Mouse (Mus musculus) frontal cortex, postnatal 14 days (tissue): ENCODE data around the gene Usp20.

Experiments used
- DNase-seq, 2 experiments: peaks; one replicate each; pipeline ENCODE4 v3.0.0; 2022; ENCODE audit warnings: low spot score in 2 of 2

Gene Usp20

DNA sequence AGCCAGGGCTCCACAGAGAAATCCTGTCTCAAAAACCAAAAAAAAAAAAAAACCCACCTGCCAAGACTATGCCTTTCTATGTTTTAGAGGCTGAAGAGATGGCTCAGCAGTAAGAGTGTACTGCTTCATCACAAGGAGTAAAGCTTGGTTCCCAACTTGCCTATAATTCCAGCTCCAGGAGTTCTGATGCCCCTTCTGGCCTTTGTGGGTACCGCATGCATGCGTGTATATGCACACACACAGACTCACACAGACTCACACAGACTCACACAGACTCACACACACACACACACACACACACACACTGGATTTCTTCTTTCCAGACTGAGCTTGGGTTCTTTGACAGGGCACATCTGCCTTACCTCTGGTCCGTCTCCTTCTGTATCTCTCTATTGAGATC, 58.0 kb downstream of the Usp20 start:
- DNase-seq = no peak

DNA sequence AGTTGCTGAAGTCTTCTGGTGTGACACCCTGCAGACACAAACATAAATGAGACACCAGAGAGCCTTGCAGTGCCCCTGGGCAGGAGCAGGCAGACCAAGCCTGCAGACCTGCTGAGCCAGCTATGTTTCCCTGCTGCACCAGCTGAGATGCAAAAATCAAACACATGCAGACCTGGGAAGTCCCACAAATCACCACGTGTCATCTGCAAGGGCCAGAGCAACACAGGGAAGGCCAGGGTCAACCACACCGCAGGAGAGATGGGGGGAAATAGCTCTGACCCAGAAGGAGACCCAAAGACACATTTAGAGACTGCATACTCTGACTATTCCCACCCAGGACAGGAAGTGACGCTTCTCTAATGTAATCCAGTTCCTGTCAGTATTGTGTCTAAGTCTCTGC, 58.4 kb downstream of the Usp20 start:
- DNase-seq = no peak

DNA sequence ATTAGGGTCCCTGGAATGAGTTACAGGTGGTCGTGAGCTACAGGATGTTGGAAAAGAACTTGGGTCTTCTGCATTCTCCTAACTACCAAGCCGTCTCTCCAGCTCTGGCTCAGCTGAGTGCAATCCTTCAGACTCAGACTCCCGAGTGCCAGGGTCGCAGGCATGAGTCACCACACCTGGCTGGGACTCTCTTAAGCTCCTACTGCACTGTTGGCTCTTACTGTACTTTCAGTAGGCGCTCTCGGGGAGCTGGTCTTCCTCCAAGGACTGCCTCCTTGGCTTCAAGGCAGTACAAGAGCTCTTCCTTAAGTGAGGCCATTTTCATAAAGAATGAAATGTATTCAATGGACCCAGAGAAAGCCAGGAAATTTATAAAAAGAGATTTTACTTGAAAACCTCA, 59.3 kb downstream of the Usp20 start:
- DNase-seq = no peak

DNA sequence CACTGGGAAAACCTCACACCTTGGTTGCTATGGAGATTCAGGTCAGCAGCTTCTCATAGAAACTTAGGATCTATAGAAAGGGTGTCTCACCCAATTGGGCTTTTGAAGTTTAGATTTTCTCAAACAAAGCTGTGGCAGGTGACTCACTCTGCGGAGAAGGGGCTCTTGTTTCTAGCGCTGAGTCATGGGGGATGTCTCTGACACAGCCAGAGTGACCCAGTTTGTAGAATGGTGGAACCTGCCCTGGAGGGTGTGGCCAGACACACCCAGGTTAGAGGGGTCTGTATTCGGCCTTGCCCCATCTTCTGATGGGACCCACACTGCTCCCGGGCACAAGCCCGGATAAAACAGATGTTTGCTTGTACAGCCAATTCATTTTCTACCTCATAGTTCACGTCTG, 60.8 kb downstream of the Usp20 start:
- DNase-seq = no peak

DNA sequence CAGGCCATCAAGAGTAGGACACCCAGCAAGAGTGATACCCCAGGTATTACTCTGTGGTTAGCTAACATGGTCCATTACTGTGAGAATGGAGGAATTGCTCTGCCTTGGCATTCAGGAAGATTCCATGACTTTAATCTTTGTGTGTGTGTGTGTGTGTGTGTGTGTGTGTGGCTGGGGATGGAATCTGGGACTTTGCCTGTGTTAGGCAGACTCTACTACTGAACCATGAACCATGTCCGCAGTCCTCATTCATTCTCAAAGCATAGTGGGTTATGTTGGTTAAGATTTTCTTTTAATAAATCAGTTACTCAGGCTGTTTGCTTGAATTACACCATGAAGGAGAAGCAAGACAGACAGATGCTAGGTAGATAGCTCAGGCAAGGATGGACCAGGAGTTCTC, 61.8 kb downstream of the Usp20 start:
- DNase-seq = no peak

DNA sequence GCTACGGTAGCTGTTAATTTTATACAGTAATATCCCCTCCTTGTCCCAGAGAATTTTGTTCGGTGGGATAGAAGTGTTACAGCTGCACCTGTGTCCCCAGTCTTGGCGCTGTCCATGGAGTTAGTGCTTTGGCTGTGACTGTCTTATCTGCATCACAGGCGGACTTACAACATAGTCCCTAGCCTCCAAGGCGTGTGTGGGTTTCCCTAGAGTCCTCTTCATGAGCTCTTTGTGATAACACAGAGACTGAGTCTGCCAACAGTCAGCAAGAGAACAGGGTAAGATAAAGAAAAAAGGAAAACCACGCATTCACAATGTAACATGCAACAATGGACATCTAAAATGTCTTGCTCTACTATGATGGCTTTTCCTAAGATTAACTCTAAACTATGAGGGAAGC, 66.0 kb downstream of the Usp20 start:
- no peak for DNase-seq

DNA sequence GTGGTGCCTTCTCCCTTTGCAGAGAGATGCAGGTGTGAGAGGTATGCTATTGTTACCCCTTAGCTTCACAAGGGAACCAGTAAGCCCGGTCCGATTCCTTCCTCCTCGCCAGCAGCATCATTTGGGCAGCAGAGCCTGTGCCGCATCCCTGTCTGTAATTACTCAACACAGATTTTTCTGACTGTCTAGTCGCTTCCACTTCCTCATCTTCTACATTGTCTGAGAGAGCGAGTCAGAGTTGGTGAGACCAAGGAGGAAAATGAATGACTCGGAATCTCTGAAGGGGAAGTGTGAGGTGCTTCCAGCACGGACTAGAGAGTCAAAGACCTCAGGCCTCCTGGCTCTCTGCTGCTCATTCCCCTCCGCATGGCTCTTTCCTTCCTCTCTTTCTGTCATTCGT, 70.4 kb downstream of the Usp20 start:
- DNase-seq = no peak

DNA sequence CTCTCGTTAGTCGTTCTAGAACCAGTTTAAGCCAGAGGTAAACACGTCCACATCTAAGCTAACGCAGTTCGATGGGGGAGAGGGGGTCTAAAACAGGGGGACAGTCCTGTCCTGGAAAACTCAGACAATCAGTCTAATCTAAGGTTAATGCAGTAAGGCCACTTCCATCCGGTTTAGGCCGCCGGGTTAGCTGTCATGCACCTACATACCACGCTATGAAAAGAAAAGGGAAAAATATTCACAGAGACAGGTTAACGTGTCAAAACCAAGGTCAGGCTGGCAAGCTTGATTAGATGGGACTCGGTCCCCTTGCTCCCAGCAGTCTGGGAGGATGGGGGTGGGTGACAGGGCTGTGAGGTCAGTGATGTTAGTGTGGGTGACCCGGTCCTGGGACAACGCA, 71.3 kb downstream of the Usp20 start:
- DNase-seq = no peak

DNA sequence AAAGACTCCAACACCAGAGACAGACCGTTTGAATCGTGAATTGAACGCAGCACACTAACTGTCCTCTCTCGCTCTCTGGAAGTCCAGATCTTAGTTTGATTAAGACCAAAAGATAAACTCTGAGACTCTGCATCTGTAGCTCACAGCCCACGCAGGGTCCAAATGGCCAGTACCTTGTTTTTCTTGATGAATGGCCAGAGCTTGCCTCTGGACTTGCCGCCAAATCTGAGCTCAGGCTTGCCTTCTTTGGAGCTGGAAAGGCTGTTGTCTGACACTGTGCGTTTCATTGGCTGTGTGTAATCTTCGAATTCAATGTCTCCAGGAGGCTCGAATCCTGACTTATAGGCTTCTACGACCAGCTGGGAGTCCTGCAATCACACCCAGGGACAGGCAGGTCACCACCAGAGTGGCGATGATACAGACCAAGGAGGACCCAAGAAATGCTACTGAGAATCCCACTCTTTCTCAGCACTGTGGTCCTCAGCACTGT, 71.8 kb downstream of the Usp20 start:
- no peak for DNase-seq

DNA sequence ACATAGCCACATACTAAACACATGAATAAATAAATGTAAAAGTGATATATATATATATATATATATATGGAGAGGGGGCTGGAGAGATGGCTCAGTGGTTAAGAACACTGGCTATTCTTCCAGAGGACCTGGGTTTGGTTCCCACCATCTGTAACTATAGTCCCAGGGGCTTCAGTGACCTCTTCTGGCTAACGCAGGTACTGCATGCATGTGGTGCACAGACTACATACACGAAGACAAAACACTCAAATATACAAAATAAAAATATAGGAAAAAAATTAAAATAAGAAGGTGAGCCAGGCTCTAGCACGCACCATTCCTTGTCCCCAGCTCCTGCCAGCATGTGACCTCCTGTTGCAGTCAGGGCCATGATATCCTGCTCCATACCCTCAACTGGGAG, 74.0 kb downstream of the Usp20 start:
- DNase-seq = no peak

DNA sequence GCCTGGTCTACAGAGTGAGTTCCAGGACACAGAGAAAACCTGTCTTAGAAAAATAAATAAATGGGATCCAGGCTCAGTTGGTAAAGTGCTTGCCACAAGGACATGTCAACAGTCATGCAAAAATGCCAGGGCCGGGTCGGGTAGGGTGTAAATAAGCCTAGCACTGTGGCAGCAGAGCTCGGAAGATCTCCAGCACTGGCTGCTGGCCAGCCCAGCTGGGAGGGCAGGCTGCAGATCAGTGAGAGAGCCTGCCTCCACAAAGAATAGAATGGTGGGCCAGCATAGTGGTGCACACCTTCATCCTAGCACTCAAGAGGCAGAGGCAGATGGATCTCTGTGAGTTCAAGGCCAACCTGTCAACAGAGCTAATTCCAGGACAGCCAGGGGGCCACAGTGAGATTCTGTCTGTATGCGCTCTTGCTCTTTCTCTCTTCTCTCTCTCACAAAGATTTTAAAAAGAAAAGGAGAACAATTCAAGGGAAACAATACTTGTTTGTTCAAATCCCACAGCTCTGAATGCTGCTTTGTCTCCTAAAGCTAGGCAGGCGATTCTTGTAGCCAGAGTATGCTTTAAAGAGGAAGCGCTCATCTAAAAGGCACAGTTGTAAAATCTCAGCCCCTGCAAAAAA, 75.6 kb downstream of the Usp20 start:
- DNase-seq = no peak

DNA sequence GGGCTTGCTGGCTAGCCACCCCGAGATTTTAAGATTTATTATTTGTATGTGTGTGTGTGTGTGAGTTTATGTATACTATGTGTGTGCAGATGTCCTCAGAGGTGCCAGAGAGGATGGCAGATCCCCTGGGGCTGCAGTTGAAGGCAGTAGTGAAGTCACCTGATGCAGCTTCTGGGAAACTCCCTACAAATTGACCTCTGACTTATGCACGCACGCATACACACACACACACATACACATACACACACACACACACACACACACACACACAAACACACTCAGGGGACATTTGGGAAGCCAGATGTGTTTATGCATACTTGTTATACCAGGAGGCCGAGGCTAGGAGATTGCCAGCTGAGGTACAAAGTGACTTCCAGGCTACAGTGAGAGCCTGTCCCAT, 76.4 kb downstream of the Usp20 start:
- DNase-seq = no peak

DNA sequence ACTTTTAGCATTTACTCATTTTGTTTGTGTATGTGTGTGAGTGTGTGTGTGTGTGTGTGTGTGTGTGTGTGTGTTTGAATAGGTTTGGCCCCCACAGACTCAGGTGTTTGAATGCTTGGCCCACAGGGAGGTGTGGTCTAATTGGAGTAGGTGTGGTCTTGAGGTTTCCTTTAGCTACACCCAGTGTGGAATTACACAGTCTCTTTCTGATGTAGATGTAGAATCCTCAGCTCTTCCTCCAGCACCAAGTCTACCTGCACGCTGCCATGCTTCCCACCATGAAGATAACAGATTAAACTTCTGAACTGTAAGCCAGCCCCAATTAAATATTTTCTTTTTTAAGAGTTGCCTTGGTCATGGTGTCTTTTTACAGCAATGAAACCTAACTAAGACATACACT, 78.2 kb downstream of the Usp20 start:
- no peak for DNase-seq

DNA sequence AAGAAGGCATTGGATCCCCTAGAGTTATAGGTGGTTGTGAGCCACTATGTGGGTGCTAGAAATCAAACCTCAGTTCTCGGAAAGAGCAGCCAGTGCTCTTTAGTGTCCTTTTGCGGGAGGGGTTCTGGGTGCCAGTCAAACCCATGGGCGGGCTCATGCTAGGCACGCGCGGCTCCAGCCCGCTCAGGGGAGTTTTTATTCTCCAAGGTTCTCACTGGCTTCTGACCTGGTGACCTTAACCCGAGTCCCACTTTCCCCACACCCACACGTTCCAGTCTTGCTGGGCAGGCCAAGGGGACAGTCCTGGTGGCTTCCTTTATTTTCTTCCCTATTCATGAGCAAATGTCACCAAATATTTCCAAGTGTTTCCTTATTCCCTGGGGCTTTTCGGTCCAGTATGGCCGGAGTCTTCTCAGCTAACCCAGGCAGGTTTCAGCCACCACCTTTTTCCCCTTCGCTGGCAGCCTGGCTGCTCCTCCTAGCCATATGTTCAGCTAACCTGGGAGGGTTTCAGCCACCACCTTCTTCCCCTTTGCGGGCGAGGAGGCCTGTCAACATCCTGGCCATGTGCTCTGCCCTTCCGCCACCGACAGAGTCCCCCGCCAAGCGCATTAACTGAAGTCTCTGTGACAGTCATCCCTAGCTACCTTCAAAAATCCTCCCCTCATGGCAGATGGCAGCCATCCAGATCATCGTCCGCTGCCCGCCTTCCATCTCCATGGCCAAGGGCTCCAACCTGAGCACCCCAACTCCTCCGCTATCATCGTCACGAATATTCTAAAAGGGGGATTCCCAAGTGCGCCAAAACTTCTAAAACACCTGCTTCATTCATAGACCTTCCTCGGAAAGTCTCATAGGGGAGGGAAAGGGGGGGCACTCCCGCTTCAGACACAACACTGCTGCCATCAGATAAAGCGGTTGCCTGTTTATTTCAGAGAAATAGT, 79.0 kb downstream of the Usp20 start:
- no peak for DNase-seq

DNA sequence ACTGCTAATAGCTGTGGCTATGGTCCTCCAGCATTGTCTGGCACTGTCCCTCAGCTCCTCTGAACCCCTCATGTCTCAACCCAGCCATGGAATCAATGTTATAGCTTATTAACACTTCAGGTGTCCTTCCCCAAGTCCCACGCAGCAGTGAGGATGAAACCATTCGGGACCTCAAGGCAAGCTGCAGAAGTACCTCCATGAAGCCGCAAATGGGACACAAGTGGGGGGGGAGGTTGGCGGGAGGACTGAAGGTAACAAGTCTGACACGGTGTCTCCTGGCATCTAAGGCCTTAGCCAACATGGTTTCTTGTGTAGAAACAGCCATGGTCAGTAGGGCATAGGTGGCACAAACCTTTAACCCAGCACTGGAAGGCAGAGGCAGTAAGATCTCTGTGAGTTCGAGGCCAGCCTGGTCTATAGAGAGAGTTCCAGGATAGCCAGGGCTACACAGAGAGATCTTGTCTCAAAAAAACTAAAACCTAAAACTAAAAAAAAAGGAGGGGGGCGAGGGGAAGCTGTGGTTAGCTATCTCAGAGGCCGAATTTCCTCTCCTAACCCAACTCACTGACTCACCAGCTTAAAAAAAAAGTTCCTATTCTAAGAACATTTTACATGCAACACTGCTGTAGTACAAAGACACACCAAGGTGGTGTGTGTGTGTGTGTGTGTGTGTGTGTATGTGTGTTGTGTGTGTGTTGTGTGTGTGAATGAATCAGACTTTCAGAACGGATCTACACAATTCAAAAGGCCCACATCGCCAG, 80.0 kb downstream of the Usp20 start:
- DNase-seq = no peak

DNA sequence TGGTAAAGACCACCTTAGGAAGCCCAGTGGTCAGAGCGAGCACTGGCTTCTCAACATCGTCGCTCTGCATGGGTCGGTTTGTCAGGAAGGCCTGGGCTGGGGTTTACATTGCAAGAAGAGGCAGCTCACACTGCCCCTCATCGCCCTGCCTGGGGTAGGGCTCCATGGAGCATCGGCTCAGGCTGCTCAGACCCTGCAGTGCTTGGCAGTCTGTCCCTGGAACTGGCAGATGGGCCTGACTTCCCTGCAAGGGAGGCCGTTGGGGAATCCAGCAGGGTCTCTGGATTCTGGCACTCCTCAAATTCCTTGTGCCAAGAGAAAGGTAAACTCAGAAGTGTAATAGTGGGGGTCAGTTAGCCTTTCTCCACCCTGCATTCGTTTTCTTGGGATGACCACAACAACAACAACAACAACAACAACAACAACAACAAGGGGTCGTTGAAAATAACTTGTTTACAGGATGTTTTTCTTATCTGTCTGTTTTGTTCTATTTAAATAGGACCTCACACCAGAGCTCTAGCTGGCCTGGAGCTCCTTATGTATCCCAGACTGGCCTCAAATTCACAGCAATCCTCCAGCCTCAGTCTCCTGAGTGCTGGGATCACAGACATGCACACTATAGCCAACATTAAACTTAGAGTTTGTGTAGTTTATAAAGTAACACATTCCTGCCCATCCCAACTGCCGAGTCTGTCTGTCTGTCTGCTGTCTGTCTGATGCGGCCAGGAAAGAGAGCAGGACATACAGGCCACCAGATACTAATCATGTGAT, 84.1 kb downstream of the Usp20 start:
- no peak for DNase-seq

DNA sequence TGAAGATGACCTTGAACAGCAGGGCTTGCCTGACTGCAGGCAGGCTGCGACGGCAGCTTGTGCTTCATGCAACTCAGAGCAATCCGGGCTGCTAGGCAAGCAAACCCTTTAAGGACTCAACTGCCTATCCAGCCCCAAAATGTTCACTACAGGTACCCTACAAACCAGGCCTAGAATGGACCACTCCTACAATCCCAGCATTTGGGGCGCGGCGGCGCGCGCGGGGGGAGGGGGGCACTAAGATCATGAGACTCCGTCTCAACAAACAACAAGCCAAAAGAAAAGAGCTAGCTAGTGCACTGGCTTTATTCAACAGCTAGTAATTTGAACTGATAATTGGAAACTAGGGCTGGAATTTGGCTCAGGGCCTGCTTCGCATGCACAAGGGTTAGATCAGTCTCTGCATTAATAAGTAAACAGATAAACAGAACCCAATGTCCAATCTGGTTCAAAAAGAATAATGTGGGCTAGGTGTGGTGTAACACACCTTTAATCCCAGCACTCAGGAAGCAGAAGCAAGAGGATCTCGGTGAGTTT, 85.0 kb downstream of the Usp20 start:
- no peak for DNase-seq

DNA sequence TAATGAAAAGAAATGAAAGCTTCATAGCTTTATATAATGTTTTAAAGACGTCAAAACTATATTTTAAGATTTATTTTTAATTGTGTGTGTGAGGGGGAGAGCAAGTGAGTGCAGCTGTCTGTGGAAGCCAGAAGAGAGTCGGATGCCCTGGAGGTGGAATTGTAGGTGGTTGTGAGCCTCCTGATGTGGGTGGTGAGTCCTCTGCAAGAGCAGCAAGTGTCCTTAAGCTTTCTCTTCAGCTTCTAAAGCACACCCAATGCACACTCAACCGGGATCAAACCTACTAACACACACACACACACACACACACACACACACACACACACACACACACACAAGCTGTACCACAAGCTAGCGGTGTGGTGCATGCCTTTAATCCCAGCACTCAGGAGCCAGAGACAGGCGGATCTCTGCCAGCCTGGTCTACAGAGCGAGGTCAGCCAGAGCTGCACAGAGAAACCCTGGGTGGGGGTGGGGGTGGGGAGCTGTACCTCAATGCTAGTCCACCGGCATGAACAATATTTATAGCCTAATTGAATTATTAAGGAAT, 85.7 kb downstream of the Usp20 start:
- DNase-seq = no peak

DNA sequence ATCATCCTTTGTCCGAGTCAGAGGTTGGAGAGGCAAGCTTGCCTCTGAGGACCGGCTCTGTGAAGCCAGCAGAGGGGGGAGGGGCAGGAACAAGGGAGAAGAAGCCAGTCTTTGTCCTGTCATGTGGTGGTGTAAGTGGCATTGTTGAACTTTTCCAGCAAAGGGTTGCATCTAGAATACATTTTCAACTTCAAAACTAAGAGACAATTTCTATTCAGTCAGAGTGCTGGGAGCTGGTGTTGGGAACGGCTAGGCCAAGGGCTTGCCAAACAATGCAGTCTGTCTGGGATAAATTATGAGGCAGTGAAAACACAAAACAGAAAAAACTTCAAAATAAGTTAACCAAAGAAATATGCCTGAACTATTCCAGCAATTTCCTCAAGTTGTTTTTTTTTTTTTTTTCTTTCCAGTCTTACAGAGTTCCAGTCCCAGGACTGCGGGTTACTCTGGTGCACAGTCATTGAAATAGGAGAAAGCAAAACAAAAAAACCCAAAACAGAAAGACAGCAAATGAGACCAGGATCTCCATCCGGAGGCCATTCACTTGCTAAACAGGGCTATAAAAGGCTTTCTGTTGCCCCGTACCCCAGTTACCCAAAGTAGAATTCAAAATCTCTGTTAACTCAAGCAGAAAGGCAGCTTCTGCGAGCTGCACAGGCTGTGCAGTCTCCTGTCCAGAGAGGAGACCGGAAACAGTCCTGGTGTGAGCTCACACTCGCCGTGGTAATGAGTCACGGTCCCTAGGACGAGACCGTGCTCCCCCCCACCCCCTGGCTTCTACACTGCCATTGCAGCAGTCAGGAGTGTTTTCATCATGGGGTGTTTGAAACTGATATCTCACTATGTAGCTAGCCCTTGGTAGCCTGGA, 86.4 kb downstream of the Usp20 start:
- peak in 1 of 2 experiments; percentile 29 for DNase-seq

DNA sequence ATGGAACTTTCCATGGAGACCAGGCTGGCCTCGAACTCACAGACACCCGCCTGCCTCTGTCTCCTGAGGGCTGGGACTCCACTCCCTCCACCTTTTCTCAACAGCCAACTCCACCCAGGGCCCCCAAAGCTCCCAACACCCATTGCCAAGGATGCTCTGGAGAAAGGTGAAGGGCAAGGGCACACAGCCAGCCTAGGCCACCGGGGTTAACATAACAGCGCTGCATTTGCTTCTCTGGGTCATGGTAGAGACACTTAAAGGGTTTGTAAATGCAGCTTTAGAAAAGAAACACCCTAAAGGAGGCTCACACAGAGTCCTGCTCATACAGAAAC, 87.0 kb downstream of the Usp20 start:
- no peak for DNase-seq
